Mouse (Mus musculus) central nervous system, embryonic 14 days (tissue): ENCODE data around the gene Spata31d1a. TPM values are rescaled to one million over a fixed set of nuclear protein-coding genes. Genes with fewer than 3 reads are reported as not detected.

ENCODE experiments used
- polyA plus RNA-seq: library from polyadenylated mRNA; depleted of rRNA; stranded (reverse); fragments of >200 nt; gene quantifications from 2 replicates; pipeline ENCODE4 v1.2.3, GENCODE M21; 2012; rRNA removed

Spata31d1a gene
- polyA plus RNA-seq = 0.03 and 0.06 TPM in 2 replicates

GRCm38 (mm10) chr13:59710230-59710629 is at the start of gene Spata31d1a:
Gene Spata31d1a, minus strand, starts transcription at chr13:59710330.

GRCm38 (mm10) chr13:59746711-59747110 is 36.6 kb upstream of the Spata31d1a start, which contains the start of gene 1700014D04Rik:
Gene 1700014D04Rik, minus strand, starts transcription at chr13:59746752.

GRCm38 (mm10) chr13:59731652-59732051 is 21.5 kb upstream of the Spata31d1a start, which contains the start of gene Spata31d1d:
Gene Spata31d1d, minus strand, starts transcription at chr13:59731752.

GRCm38 (mm10) chr13:59711984-59712383 is 1.9 kb upstream of the Spata31d1a start, which contains the start of gene Spata31d1b:
Gene Spata31d1b, plus strand, starts transcription at chr13:59712284.

GRCm38 (mm10) chr13:59694008-59694407 is 16.1 kb downstream of the Spata31d1a start, which contains the start of gene 4921517D22Rik:
Gene 4921517D22Rik, minus strand, starts transcription at chr13:59694108.

GRCm38 (mm10) chr13:59675151-59676011 is 34.7 kb downstream of the Spata31d1a start, which contains the start of gene Golm1:
Gene Golm1, minus strand, starts transcription at chr13:59675811.

Other genes with a start within 250 kb of the Spata31d1a start
- gene Agtpbp1, start 125.1 kb downstream of the Spata31d1a start, polyA plus RNA-seq = 40.7 and 43.2 TPM in 2 replicates
- gene Naa35, start 125.1 kb downstream of the Spata31d1a start, polyA plus RNA-seq = 116 and 128 TPM in 2 replicates
- gene Golm1, start 34.5 kb downstream of the Spata31d1a start, polyA plus RNA-seq = 35.2 and 41.8 TPM in 2 replicates
- gene 4921517D22Rik, start 16.2 kb downstream of the Spata31d1a start, polyA plus RNA-seq = not detected in 2 replicates
- gene Spata31d1b, start 2.0 kb upstream of the Spata31d1a start, polyA plus RNA-seq = 0.01 TPM in 1 of 2 replicates, not detected in the other
- gene Spata31d1d, start 21.4 kb upstream of the Spata31d1a start, polyA plus RNA-seq = 0.02 and 0.03 TPM in 2 replicates
- gene 1700014D04Rik, start 36.4 kb upstream of the Spata31d1a start, polyA plus RNA-seq = 0.09 TPM in 2 replicates
- 115 and 123 TPM in 2 replicates for gene Isca1, start 59.5 kb upstream of the Spata31d1a start, polyA plus RNA-seq
- 0.90 and 6.6 TPM in 2 replicates for gene Gm49354, start 71.9 kb upstream of the Spata31d1a start, polyA plus RNA-seq
- 39.7 and 39.9 TPM in 2 replicates for gene Tut7, start 112.8 kb upstream of the Spata31d1a start, polyA plus RNA-seq